Mouse (Mus musculus): Measurements from ENCODE around the gene Tyrobp. TPM values are rescaled to one million over a fixed set of nuclear protein-coding genes. Genes with fewer than 3 reads are reported as not detected.

Tyrobp gene
- polyA plus RNA-seq, 1 experiment = not detected

- Histone ChIP-seq H3K4me3 (ENCODE audit: insufficient read depth, low read depth, low read length) (peak within 1 kb of the TSS; percentile 74), H3K27ac (ENCODE audit: insufficient read depth, low read depth, low read length) (peak within 1 kb of the TSS; percentile 83), H3K4me1 (ENCODE audit: control insufficient read depth, insufficient read depth, low read length) (peaks cover 11% of the 10 kb centered on the region)
- 9% methylated on average over 31 of the region's 31 CpGs for WGBS
- no peak for TF ChIP-seq POLR2A (IDR thresholded peaks at IDR 0.05; ENCODE audit: insufficient read depth, low read depth, low read length)
- no peak for TF ChIP-seq CTCF (IDR thresholded peaks at IDR 0.05; ENCODE audit: insufficient read depth, low read depth, low read length)
These were observed 7.8 kb downstream of the Tyrobp start, which contains the start of gene Nfkbid for GRCm38 (mm10) chr7:30421175-30421889. Gene Nfkbid, plus strand, starts transcription at chr7:30421732.

GRCm38 (mm10) chr7:30421890-30422435 lies 8.4 kb downstream of the Tyrobp start:
- Histone ChIP-seq H3K27ac (ENCODE audit: insufficient read depth, low read depth, low read length) (peak overlapping the region; percentile 83), H3K4me1 (ENCODE audit: control insufficient read depth, insufficient read depth, low read length) (peaks cover 11% of the 10 kb centered on the region), H3K4me3 (ENCODE audit: insufficient read depth, low read depth, low read length) (peak overlapping the region; percentile 74)
- TF ChIP-seq CTCF (IDR thresholded peaks at IDR 0.05; ENCODE audit: insufficient read depth, low read depth, low read length) (no peak), POLR2A (IDR thresholded peaks at IDR 0.05; ENCODE audit: insufficient read depth, low read depth, low read length) (0 out of 2 replicates have a peak, but pooled peaks have one; percentile 23)
- WGBS = under 1% methylated on average over 45 of the region's 45 CpGs

- WGBS = 7% methylated on average over 9 of the region's 9 CpGs
- TF ChIP-seq CTCF (IDR thresholded peaks at IDR 0.05; ENCODE audit: insufficient read depth, low read depth, low read length) = no peak
- no peak for TF ChIP-seq POLR2A (IDR thresholded peaks at IDR 0.05; ENCODE audit: insufficient read depth, low read depth, low read length)
These were observed 9.0 kb downstream of the Tyrobp start for GRCm38 (mm10) chr7:30422560-30422959.

GRCm38 (mm10) chr7:30423071-30423641 lies 9.6 kb downstream of the Tyrobp start:
- H3K4me1 ChIP-seq (ENCODE audit: control insufficient read depth, insufficient read depth, low read length) = peaks cover 11% of the 10 kb centered on the region
- peak overlapping the region; percentile 83 for H3K27ac ChIP-seq (ENCODE audit: insufficient read depth, low read depth, low read length)
- WGBS = 21% methylated on average over 23 of the region's 23 CpGs
- no peak for TF ChIP-seq CTCF (IDR thresholded peaks at IDR 0.05; ENCODE audit: insufficient read depth, low read depth, low read length)
- TF ChIP-seq POLR2A (IDR thresholded peaks at IDR 0.05; ENCODE audit: insufficient read depth, low read depth, low read length) = no peak
- H3K4me3 ChIP-seq (ENCODE audit: insufficient read depth, low read depth, low read length) = peak overlapping the region; percentile 74

More at GRCm38 (mm10) chr7:30422560-30422959, 9.0 kb downstream of the Tyrobp start:
- Histone ChIP-seq H3K27ac (ENCODE audit: insufficient read depth, low read depth, low read length) (peak overlapping the region; percentile 83), H3K4me3 (ENCODE audit: insufficient read depth, low read depth, low read length) (peak overlapping the region; percentile 74), H3K4me1 (ENCODE audit: control insufficient read depth, insufficient read depth, low read length) (peaks cover 11% of the 10 kb centered on the region)

GRCm38 (mm10) chr7:30429327-30429726 lies 15.8 kb downstream of the Tyrobp start:
- Histone ChIP-seq H3K4me3 (ENCODE audit: insufficient read depth, low read depth, low read length) (no peak overlapping the region), H3K27ac (ENCODE audit: insufficient read depth, low read depth, low read length) (no peak overlapping the region), H3K4me1 (ENCODE audit: control insufficient read depth, insufficient read depth, low read length) (peaks cover 3% of the 10 kb centered on the region; the same call in 1 of the 2 replicates)
- TF ChIP-seq CTCF (IDR thresholded peaks at IDR 0.05; ENCODE audit: insufficient read depth, low read depth, low read length) (no peak), POLR2A (IDR thresholded peaks at IDR 0.05; ENCODE audit: insufficient read depth, low read depth, low read length) (no peak)

- WGBS = 67% methylated on average over 2 of the region's 2 CpGs
- Histone ChIP-seq H3K27ac (ENCODE audit: insufficient read depth, low read depth, low read length) (no peak overlapping the region), H3K4me3 (ENCODE audit: insufficient read depth, low read depth, low read length) (no peak overlapping the region), H3K4me1 (ENCODE audit: control insufficient read depth, insufficient read depth, low read length) (peaks cover 3% of the 10 kb centered on the region; the same call in 1 of the 2 replicates)
- TF ChIP-seq POLR2A (IDR thresholded peaks at IDR 0.05; ENCODE audit: insufficient read depth, low read depth, low read length) = no peak
- no peak for TF ChIP-seq CTCF (IDR thresholded peaks at IDR 0.05; ENCODE audit: insufficient read depth, low read depth, low read length)
These were observed 16.6 kb downstream of the Tyrobp start for GRCm38 (mm10) chr7:30430191-30430590.

- peaks cover 5% of the 10 kb centered on the region for H3K4me1 ChIP-seq (ENCODE audit: control insufficient read depth, insufficient read depth, low read length)
- peak overlapping the region; percentile 61 for H3K27ac ChIP-seq (ENCODE audit: insufficient read depth, low read depth, low read length)
- TF ChIP-seq POLR2A (IDR thresholded peaks at IDR 0.05; ENCODE audit: insufficient read depth, low read depth, low read length) = no peak
- no peak for TF ChIP-seq CTCF (IDR thresholded peaks at IDR 0.05; ENCODE audit: insufficient read depth, low read depth, low read length)
- H3K4me3 ChIP-seq (ENCODE audit: insufficient read depth, low read depth, low read length) = no peak overlapping the region
- WGBS = 0% methylated on average over 3 of the region's 3 CpGs
These were observed 18.2 kb downstream of the Tyrobp start for GRCm38 (mm10) chr7:30431793-30432192.

GRCm38 (mm10) chr7:30434238-30434637 lies 20.7 kb downstream of the Tyrobp start:
- WGBS = 10% methylated on average over 10 of the region's 10 CpGs
- TF ChIP-seq POLR2A (IDR thresholded peaks at IDR 0.05; ENCODE audit: insufficient read depth, low read depth, low read length) (no peak), CTCF (IDR thresholded peaks at IDR 0.05; ENCODE audit: insufficient read depth, low read depth, low read length) (no peak)
- H3K27ac ChIP-seq (ENCODE audit: insufficient read depth, low read depth, low read length) = no peak overlapping the region
- no peak overlapping the region for H3K4me3 ChIP-seq (ENCODE audit: insufficient read depth, low read depth, low read length)
- peaks cover 6% of the 10 kb centered on the region for H3K4me1 ChIP-seq (ENCODE audit: control insufficient read depth, insufficient read depth, low read length)

- WGBS = 74% methylated on average over 10 of the region's 10 CpGs
- Histone ChIP-seq H3K4me1 (ENCODE audit: control insufficient read depth, insufficient read depth, low read length) (peaks cover 7% of the 10 kb centered on the region), H3K27ac (ENCODE audit: insufficient read depth, low read depth, low read length) (no peak overlapping the region), H3K4me3 (ENCODE audit: insufficient read depth, low read depth, low read length) (no peak overlapping the region)
- no peak for TF ChIP-seq POLR2A (IDR thresholded peaks at IDR 0.05; ENCODE audit: insufficient read depth, low read depth, low read length)
- no peak for TF ChIP-seq CTCF (IDR thresholded peaks at IDR 0.05; ENCODE audit: insufficient read depth, low read depth, low read length)
These were observed 21.1 kb downstream of the Tyrobp start for GRCm38 (mm10) chr7:30434701-30435100.
